Mouse (Mus musculus): ENCODE data around the gene Tbx15.
A peak's percentile ranks its signal among the peaks of the same experiment; 100 is the strongest.

Tbx15 gene

GRCm38 (mm10) chr3:99240213-99240720, at the start of gene Tbx15:
Gene Tbx15, plus strand, starts transcription at chr3:99240381.
- no peak for DNase-seq (ENCODE audit: extremely low read depth, low read depth)

- no peak for DNase-seq (ENCODE audit: extremely low read depth, low read depth)
These were observed 46.6 kb upstream of the Tbx15 start for GRCm38 (mm10) chr3:99193576-99193975.

- no peak for DNase-seq (ENCODE audit: extremely low read depth, low read depth)
These were observed 36.9 kb upstream of the Tbx15 start for GRCm38 (mm10) chr3:99203331-99203730.

- DNase-seq (ENCODE audit: extremely low read depth, low read depth): peak; percentile 10
These were observed 31.8 kb upstream of the Tbx15 start for GRCm38 (mm10) chr3:99208416-99208815.

- DNase-seq (ENCODE audit: extremely low read depth, low read depth): no peak
These were observed 29.0 kb upstream of the Tbx15 start for GRCm38 (mm10) chr3:99211105-99211698.

- DNase-seq (ENCODE audit: extremely low read depth, low read depth): no peak
These were observed 12.4 kb upstream of the Tbx15 start for GRCm38 (mm10) chr3:99227807-99228206.

GRCm38 (mm10) chr3:99233393-99234318, 6.5 kb upstream of the Tbx15 start:
- peak; percentile 81 for DNase-seq (ENCODE audit: extremely low read depth, low read depth)

- DNase-seq (ENCODE audit: extremely low read depth, low read depth): no peak
These were observed 5.8 kb upstream of the Tbx15 start for GRCm38 (mm10) chr3:99234319-99234869.

GRCm38 (mm10) chr3:99235116-99235803, 4.9 kb upstream of the Tbx15 start:
- no peak for DNase-seq (ENCODE audit: extremely low read depth, low read depth)

GRCm38 (mm10) chr3:99235804-99236755, 4.1 kb upstream of the Tbx15 start:
- no peak for DNase-seq (ENCODE audit: extremely low read depth, low read depth)

- DNase-seq (ENCODE audit: extremely low read depth, low read depth): no peak
These were observed 1.5 kb upstream of the Tbx15 start for GRCm38 (mm10) chr3:99238691-99239090.

- DNase-seq (ENCODE audit: extremely low read depth, low read depth): no peak
These were observed 708 bp upstream of the Tbx15 start for GRCm38 (mm10) chr3:99239301-99240045.

- no peak for DNase-seq (ENCODE audit: extremely low read depth, low read depth)
These were observed 894 bp downstream of the Tbx15 start for GRCm38 (mm10) chr3:99240811-99241738.

GRCm38 (mm10) chr3:99242481-99242880, 2.3 kb downstream of the Tbx15 start:
- no peak for DNase-seq (ENCODE audit: extremely low read depth, low read depth)

- DNase-seq (ENCODE audit: extremely low read depth, low read depth): no peak
These were observed 5.2 kb downstream of the Tbx15 start for GRCm38 (mm10) chr3:99245341-99245740.

GRCm38 (mm10) chr3:99246629-99247028, 6.4 kb downstream of the Tbx15 start:
- DNase-seq (ENCODE audit: extremely low read depth, low read depth): no peak

- DNase-seq (ENCODE audit: extremely low read depth, low read depth): no peak
These were observed 7.4 kb downstream of the Tbx15 start for GRCm38 (mm10) chr3:99247586-99247985.

- no peak for DNase-seq (ENCODE audit: extremely low read depth, low read depth)
These were observed 8.0 kb downstream of the Tbx15 start for GRCm38 (mm10) chr3:99247996-99248801.

Measured in MEL-GATA-1-ER (cell line).